Mouse (Mus musculus) embryonic fibroblast, embryonic 13.5 days (primary cell): Measurements from ENCODE around the gene Carnmt1. TPM values are rescaled to one million over a fixed set of nuclear protein-coding genes. Genes with fewer than 3 reads are reported as not detected.

ENCODE experiments used
- H3K27ac ChIP-seq: 2 replicates; pipeline ENCODE4 v1.5.1; 2012; ENCODE audit warnings: low read length, control low read depth, inconsistent platforms; ENCODE audit not compliant: insufficient read depth
- H3K4me1 ChIP-seq: 2 replicates; pipeline ENCODE4 v1.6.1; 2011; ENCODE audit warnings: low read length; ENCODE audit not compliant: control insufficient read depth, insufficient read depth
- H3K4me3 ChIP-seq: 2 replicates; pipeline ENCODE4 v1.5.1; 2011; ENCODE audit warnings: mild to moderate bottlenecking, control low read depth, low read length; ENCODE audit not compliant: insufficient read depth
- CTCF ChIP-seq: IDR thresholded peaks from 2 replicates; pipeline ENCODE4 v1.5.1; 2011; ENCODE audit warnings: mild to moderate bottlenecking, control low read depth, low read length, moderate library complexity, borderline replicate concordance; ENCODE audit not compliant: insufficient read depth
- POLR2A ChIP-seq: IDR thresholded peaks from 2 replicates; pipeline ENCODE4 v1.6.1; 2011; ENCODE audit warnings: low read depth, mild to moderate bottlenecking, control low read depth, low read length, moderate library complexity
- polyA plus RNA-seq: library from polyadenylated mRNA; stranded (reverse); fragments of >200 nt; gene quantifications from 2 replicates; pipeline ENCODE4 v1.2.4, GENCODE M21; 2011; ENCODE audit warnings: low read depth; ENCODE audit not compliant: missing spikeins, insufficient read length

The Carnmt1 gene
- polyA plus RNA-seq, 1 experiment, result 21.5 TPM

GRCm38 (mm10) chr19:18652592-18652991 lies 18.0 kb upstream of the Carnmt1 start:
- no peak for TF ChIP-seq CTCF
- H3K27ac ChIP-seq, result no peak overlapping the region
- H3K4me3 ChIP-seq, result no peak overlapping the region
- no peaks in the 10 kb centered on the region for H3K4me1 ChIP-seq

DNA sequence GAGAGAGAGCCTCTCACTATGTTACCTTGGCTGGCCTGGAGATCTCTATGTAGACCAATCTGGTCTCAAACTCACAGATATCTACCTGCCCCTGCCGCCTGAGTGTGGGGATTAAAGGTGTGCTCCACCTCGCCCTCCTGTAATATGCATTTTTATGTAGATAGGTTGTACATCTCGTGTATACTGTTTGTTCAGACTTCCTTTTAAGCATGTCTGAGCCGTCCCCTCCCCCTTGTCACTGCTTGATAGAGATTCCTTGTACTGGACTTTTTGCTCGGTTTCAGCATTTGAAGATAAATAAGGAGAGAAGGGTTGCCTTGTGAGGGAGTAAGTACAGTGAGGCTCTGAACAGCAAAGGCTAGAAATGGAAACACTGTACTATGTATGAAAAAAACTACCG lies 17.5 kb upstream of the Carnmt1 start:
- Histone ChIP-seq H3K4me3 (no peak overlapping the region), H3K4me1 (no peaks in the 10 kb centered on the region), H3K27ac (no peak overlapping the region)
- TF ChIP-seq POLR2A (no peak), CTCF (no peak)

DNA sequence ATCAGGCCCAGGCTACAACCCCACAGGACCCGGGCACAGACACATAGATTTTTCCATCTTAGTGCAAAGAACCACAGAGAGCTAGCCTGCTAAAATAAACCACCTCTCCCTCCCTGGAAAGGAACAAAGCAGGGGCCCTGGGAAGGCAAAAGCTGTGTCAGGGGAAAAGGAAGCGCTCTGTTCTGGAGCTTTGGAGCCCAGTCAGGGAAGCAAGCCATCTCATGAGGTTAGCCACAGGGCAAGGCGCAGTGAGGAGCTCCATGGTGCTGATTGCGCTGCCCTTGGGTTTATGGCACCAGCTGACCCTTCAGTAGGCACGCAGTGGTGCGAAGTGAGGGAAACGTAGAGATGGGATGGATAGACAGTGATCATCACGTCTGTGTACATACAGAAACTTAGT lies 16.2 kb upstream of the Carnmt1 start:
- Histone ChIP-seq H3K4me1 (no peaks in the 10 kb centered on the region), H3K4me3 (no peak overlapping the region), H3K27ac (no peak overlapping the region)
- TF ChIP-seq POLR2A, result no peak
- no peak for TF ChIP-seq CTCF

DNA sequence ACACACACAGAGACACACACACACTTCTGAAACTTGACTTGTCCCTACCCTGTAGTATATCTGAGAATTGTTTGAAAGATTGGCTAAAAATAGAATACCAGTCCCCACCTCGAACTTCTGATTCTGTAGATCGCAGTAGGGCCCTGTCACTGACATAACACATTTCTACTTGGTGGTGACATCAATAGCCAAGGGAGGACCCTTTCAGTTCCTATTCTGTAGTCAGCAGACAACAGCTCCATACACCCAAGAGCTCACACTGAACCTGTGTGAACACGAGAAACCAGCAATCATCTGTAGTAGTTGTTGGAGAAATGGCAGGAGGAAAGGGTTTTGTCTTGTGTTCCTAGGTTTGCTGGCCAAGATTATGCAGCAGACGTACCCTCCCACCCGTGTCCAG lies 15.6 kb upstream of the Carnmt1 start:
- H3K4me3 ChIP-seq, result no peak overlapping the region
- no peak overlapping the region for H3K27ac ChIP-seq
- H3K4me1 ChIP-seq, result no peaks in the 10 kb centered on the region
- TF ChIP-seq POLR2A (no peak), CTCF (no peak)

- no peaks in the 10 kb centered on the region for H3K4me1 ChIP-seq
- no peak overlapping the region for H3K4me3 ChIP-seq
- no peak overlapping the region for H3K27ac ChIP-seq
- TF ChIP-seq POLR2A (no peak), CTCF (no peak)
Observed at GRCm38 (mm10) chr19:18655999-18656398, 14.6 kb upstream of the Carnmt1 start.

GRCm38 (mm10) chr19:18658473-18658872 lies 12.1 kb upstream of the Carnmt1 start:
- H3K4me3 ChIP-seq, result no peak overlapping the region
- TF ChIP-seq POLR2A (no peak), CTCF (no peak)
- no peaks in the 10 kb centered on the region for H3K4me1 ChIP-seq
- H3K27ac ChIP-seq, result no peak overlapping the region

DNA sequence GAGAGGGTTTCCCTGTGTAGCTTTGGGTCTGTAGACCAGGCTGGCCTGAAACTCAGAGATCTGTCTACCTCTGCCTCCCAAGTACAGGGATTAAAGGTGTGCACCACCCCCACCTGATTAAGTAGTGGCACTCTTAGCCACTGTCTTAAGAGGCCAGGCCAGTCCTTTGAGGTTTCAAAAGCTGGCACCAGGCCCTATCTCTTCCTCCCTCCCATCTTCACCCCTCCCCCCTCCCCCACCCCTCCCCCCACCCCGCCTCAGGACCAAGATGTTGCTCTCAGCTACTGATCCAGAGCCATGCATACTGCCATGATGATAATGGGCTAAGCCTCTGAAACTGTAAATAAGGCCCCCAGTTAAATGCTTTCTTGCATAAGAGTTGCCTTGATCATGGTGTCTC lies 11.2 kb upstream of the Carnmt1 start:
- no peak for TF ChIP-seq POLR2A
- TF ChIP-seq CTCF, result no peak
- Histone ChIP-seq H3K4me1 (no peaks in the 10 kb centered on the region), H3K4me3 (no peak overlapping the region), H3K27ac (no peak overlapping the region)

GRCm38 (mm10) chr19:18660466-18660865 lies 10.1 kb upstream of the Carnmt1 start:
- TF ChIP-seq CTCF, result no peak
- no peak for TF ChIP-seq POLR2A
- no peaks in the 10 kb centered on the region for H3K4me1 ChIP-seq
- H3K4me3 ChIP-seq, result no peak overlapping the region
- no peak overlapping the region for H3K27ac ChIP-seq

GRCm38 (mm10) chr19:18661683-18662082 lies 8.9 kb upstream of the Carnmt1 start:
- TF ChIP-seq POLR2A (no peak), CTCF (no peak)
- no peak overlapping the region for H3K4me3 ChIP-seq
- H3K27ac ChIP-seq, result no peak overlapping the region
- H3K4me1 ChIP-seq, result no peaks in the 10 kb centered on the region

- no peak for TF ChIP-seq POLR2A
- TF ChIP-seq CTCF, result no peak
- Histone ChIP-seq H3K27ac (no peak overlapping the region), H3K4me1 (no peaks in the 10 kb centered on the region), H3K4me3 (no peak overlapping the region)
Observed at GRCm38 (mm10) chr19:18663904-18664303, 6.7 kb upstream of the Carnmt1 start.

GRCm38 (mm10) chr19:18666966-18667365 lies 3.6 kb upstream of the Carnmt1 start:
- H3K4me3 ChIP-seq, result no peak overlapping the region
- H3K4me1 ChIP-seq, result peaks cover 4% of the 10 kb centered on the region; the same call in 1 of the 2 replicates
- TF ChIP-seq CTCF (no peak), POLR2A (no peak)

More at GRCm38 (mm10) chr19:18666966-18667365, 3.6 kb upstream of the Carnmt1 start:
- no peak overlapping the region for H3K27ac ChIP-seq
